Mouse (Mus musculus) limb, embryonic 11.5 days (tissue): ENCODE measurements at regions not wholly inside any gene's neighbourhood (a gene's known extent, or its start where the extent isn't known, plus 50 kb on each side); places are given as distances from the start of the nearest gene placed in this dataset.

Experiments used
- ATAC-seq: fragments of 200-750 bp; cut with Nextera tagmentation; 2 replicates; pipeline ENCODE4 v1.8.0; 2017; ENCODE audit warnings: low read depth; ENCODE audit not compliant: insufficient number of reproducible peaks, low FRiP score, low TSS enrichment
- DNase-seq: peaks from one replicate; pipeline ENCODE4 v3.0.0-alpha.2; 2015; ENCODE audit warnings: low spot score
- H3K27ac ChIP-seq: fragments of 300-500 bp; sonication (generic); replicated peaks from 2 replicates; pipeline ENCODE4 v1.5.1; 2014; ENCODE audit warnings: low read depth, mild to moderate bottlenecking, low read length
- H3K27me3 ChIP-seq: fragments of 300-500 bp; sonication (generic); 2 replicates; pipeline ENCODE4 v1.6.1; 2014; ENCODE audit warnings: mild to moderate bottlenecking, low read length, mixed read lengths; ENCODE audit not compliant: control insufficient read depth, insufficient read depth
- H3K36me3 ChIP-seq: fragments of 300-500 bp; sonication (generic); 2 replicates; pipeline ENCODE4 v1.6.1; 2014; ENCODE audit warnings: mild to moderate bottlenecking, low read length, moderate library complexity, mixed read lengths; ENCODE audit not compliant: control insufficient read depth, insufficient read depth
- H3K4me1 ChIP-seq: fragments of 300-500 bp; sonication (generic); 2 replicates; pipeline ENCODE4 v1.6.1; 2014; ENCODE audit warnings: low read length, mixed read lengths; ENCODE audit not compliant: control insufficient read depth, insufficient read depth
- H3K4me2 ChIP-seq: fragments of 300-500 bp; sonication (generic); 2 replicates; pipeline ENCODE4 v1.6.1; 2014; ENCODE audit warnings: low read depth, mild to moderate bottlenecking, moderate library complexity; ENCODE audit not compliant: severe bottlenecking
- H3K4me3 ChIP-seq: fragments of 300-500 bp; sonication (generic); 2 replicates; pipeline ENCODE4 v1.5.1; 2014; ENCODE audit warnings: low read depth, low read length
- H3K9ac ChIP-seq: fragments of 300-500 bp; sonication (generic); 2 replicates; pipeline ENCODE4 v1.6.1; 2014; ENCODE audit warnings: mild to moderate bottlenecking, low read length
- H3K9me3 ChIP-seq: fragments of 300-500 bp; sonication (generic); 2 replicates; pipeline ENCODE4 v1.6.1; 2016; ENCODE audit warnings: low read length; ENCODE audit not compliant: control insufficient read depth
- WGBS: fragments of 180-500 bp; shearing (Covaris S2); extraction: QIAGEN DNeasy Blood & Tissue Kit; methylation state at CpG from one replicate; pipeline ENCODE4 v1.1.7; 2014; 5-methylcytosine and 5-hydroxymethylcytosine counted together

DNA sequence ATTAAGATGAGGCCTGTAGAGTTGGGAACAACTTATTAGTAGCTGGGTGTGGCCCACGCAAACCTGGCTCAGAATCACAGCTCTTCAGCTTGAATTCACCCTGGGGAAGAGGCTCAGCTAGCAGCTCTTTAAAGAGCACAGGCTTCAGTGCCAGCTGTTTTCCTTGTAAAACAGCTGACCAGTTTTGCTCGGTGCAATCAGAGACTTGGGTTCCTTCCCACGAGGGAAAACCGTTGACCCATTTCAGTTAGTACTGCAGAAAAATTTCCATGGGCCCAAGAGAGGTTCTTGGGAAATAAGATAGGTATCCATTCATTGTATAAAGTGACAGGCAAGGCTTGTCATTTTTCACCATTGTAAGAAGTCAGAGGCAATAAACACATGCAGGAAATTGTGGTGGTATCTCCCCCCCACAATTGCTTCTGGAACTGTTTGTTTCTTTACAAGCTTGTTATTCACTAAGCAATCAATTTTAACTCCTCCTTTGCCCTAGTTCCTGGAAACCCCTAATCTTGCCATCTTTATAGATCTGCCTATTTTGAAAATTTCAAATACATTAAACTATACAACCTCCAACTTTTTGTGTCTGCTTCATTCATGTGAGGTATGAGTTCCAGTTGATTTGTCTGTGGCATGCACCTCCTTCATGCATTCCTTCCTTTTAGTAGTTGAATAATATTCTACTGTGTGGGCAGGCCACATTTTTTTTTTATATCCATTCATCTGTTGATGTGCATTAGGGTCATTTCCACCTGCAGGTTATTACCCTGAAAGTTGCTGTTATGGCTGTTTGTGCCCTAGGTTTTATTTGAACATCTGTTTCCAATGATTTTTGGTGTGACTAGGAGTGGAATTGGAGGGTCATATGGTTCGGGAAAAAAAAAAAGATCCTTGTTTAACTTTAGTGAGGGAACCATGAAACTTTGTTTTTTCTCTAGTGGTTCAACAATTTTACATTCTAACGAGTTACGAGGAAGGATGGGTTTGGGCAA lies 205.8 kb downstream of the Btg1 start:
- DNase-seq (peak; percentile 38), ATAC-seq (no peak)
- Histone ChIP-seq H3K4me1 (peaks cover 11% of the 10 kb centered on the region), H3K27me3 (no peaks in the 10 kb centered on the region), H3K9ac (no peak overlapping the region), H3K4me2 (no peak overlapping the region), H3K27ac (0 out of 2 replicates have a peak overlapping the region, but pooled peaks have one; percentile 31), H3K36me3 (no peaks in the 10 kb centered on the region), H3K9me3 (no peaks in the 10 kb centered on the region), H3K4me3 (no peak overlapping the region)
- 27% methylated on average over 7 of the region's 7 CpGs for WGBS

DNA sequence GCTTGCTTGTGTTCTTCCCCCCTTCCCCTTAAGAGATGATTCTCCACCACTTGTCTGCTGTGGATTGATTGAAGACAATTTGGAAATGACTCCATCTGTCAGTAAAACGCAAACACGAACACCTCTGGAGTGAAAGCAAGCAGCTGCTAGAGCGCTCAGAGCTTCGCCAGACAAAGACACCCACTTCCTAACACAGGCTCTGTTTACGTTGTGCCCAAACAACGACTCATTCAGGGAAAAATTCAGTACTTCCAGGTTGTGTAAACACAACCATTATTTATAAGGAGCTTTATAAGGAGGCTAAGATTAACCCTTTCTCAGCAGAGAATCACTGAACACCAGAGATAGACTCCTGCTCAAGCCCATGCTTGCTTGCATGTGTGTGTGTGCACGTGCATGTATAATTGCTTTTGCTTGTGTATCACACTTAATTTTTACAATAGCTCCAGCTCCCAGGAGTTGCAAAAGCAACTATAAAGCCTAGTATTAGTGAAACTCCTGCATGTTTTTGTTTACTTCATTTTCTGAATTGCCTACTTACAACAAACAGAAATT lies 209.5 kb downstream of the Btg1 start:
- WGBS: 19% methylated on average over 7 of the region's 7 CpGs
- Histone ChIP-seq H3K27ac (peak overlapping the region; percentile 47; the same call in 1 of the 2 replicates), H3K27me3 (no peaks in the 10 kb centered on the region), H3K4me2 (no peak overlapping the region), H3K4me3 (no peak overlapping the region), H3K9me3 (no peaks in the 10 kb centered on the region), H3K4me1 (peaks cover 10% of the 10 kb centered on the region), H3K36me3 (no peaks in the 10 kb centered on the region), H3K9ac (no peak overlapping the region; the same call in 1 of the 2 replicates)
- peak; percentile 63; the same call in 1 of the 2 replicates for ATAC-seq
- peak; percentile 43 for DNase-seq

DNA sequence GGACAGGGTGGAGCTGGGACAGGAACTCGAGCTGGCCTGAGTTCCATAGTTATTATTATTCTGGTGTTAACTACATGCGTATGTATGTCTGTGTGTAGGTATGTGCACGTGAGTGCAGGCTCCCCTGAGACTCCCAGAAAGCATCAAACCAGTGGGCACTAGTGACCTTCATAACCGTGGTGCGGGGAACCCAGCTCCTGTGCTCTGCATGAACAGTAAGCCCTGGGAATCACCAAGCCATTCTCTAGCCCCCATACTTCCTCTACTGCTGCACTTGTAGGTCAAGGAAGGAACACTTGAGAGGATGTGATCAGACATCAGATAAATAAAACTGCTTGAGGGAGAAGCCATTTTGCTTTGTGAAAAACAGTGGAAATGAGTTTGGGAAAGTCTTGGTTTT lies 211.2 kb downstream of the Btg1 start:
- Histone ChIP-seq H3K27me3 (no peaks in the 10 kb centered on the region), H3K4me1 (peaks cover 8% of the 10 kb centered on the region; the same call in 1 of the 2 replicates), H3K36me3 (no peaks in the 10 kb centered on the region), H3K4me3 (no peak overlapping the region), H3K27ac (no peak overlapping the region), H3K9ac (no peak overlapping the region), H3K9me3 (no peaks in the 10 kb centered on the region), H3K4me2 (no peak overlapping the region)
- ATAC-seq (no peak), DNase-seq (no peak)
- WGBS: 79% methylated on average over 5 of the region's 5 CpGs

DNA sequence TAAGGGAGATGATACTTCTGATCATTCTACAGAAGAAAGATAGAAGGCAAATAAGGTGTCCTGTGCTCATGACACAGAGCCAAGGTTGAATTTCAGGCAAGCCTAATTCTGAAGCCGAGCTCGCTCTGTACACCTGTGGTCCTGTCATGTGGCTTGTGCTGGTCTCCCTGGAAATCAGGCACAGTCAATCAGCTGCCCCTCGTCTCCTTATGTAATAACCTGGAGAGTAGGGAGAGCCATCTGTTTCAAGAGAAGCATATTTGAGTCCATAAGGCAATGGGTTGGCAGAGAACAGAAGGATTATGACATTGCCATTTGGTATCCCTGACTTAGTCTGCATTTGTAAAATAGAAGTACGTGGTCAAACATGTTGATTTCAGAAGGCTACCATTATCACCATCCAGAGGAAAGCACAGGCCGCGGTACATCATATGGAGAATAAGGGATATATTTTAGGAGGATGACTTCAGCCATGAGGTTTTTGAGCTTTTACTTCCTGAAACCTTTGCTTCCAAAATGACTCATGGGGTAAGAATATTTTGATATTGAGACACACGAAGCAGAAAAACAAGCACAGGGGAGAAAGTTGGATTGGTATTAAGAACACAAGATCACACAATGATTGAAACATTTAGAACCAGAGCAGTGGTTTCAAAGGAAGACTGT lies 211.9 kb downstream of the Btg1 start:
- Histone ChIP-seq H3K27ac (no peak overlapping the region), H3K4me3 (no peak overlapping the region), H3K27me3 (no peaks in the 10 kb centered on the region), H3K4me1 (0 out of 2 replicates have a peak, but pooled peaks cover 7% of the 10 kb centered on the region), H3K9ac (no peak overlapping the region), H3K9me3 (no peaks in the 10 kb centered on the region), H3K36me3 (no peaks in the 10 kb centered on the region), H3K4me2 (no peak overlapping the region)
- 88% methylated on average over 7 of the region's 7 CpGs for WGBS
- DNase-seq (no peak), ATAC-seq (no peak)

DNA sequence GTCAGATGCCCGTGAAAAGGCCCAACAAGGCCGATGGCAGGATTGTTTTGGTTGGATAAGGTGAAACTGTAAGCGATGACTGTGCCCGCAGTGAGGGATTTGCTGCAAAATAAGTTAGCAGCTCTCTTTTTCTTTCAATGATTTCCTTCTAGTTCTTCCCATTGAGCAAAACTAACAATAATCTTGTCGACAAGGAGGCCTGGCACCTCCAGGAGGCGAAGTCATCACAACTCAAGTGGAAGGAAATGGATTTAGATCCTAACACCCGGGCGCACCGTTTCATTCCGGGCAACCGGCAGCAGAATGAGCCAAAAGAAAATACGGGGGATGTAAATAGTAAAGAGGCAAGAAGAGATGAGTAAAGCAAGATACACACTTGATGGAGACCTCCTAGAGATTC lies 214.3 kb downstream of the Btg1 start:
- no peaks in the 10 kb centered on the region for H3K9me3 ChIP-seq
- H3K4me1 ChIP-seq: 0 out of 2 replicates have a peak, but pooled peaks cover 2% of the 10 kb centered on the region
- H3K36me3 ChIP-seq: no peaks in the 10 kb centered on the region
- DNase-seq: no peak
- no peak overlapping the region for H3K4me3 ChIP-seq
- H3K4me2 ChIP-seq: no peak overlapping the region
- no peak overlapping the region for H3K27ac ChIP-seq
- H3K27me3 ChIP-seq: no peaks in the 10 kb centered on the region
- WGBS: 90% methylated on average over 12 of the region's 12 CpGs
- H3K9ac ChIP-seq: no peak overlapping the region
- ATAC-seq: no peak

DNA sequence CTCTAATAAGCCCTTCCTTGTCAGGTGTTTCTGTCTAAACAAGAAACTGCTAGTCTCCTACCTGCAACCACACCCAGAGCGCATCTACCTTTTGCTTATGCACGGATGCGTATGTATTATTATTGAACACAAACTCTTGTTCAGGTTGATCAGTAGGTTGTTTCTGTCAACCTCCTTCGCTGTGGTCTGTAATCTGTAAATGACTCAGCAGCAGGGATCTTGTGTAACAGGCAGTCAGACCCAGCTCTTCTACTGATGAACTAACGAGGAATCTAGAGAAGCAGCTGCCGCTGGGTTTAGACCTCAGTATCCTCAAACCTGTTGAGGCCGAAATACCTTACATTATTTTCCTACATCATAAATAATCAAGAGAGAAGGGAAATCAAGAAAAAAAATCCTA lies 220.4 kb downstream of the Btg1 start:
- DNase-seq (no peak), ATAC-seq (no peak)
- Histone ChIP-seq H3K9ac (no peak overlapping the region), H3K27me3 (no peaks in the 10 kb centered on the region), H3K9me3 (no peaks in the 10 kb centered on the region), H3K4me3 (no peak overlapping the region), H3K4me1 (no peaks in the 10 kb centered on the region), H3K36me3 (no peaks in the 10 kb centered on the region), H3K27ac (no peak overlapping the region), H3K4me2 (no peak overlapping the region)
- 92% methylated on average over 7 of the region's 7 CpGs for WGBS

DNA sequence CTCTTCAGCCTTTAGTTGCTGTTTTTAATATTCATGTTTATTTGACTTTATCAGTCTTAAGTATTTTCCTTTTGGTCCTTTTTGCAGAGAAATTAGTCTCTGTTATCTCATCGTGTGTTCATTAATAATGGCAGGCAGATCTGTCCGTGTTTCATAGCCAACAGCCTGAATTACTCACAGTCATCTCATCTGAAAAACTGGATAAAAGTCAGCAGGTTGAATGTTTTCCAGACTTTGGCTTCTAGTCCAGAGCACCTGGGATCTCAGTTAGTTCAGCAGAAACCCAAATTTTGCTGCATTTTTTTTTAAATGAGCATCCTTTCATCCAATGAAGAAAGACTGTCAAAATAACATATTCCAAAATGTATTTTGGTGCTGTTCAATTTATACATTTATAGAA lies 224.3 kb downstream of the Btg1 start:
- ATAC-seq (no peak), DNase-seq (no peak)
- no peak overlapping the region for H3K27ac ChIP-seq
- H3K9ac ChIP-seq: no peak overlapping the region
- no peaks in the 10 kb centered on the region for H3K4me1 ChIP-seq
- H3K4me2 ChIP-seq: no peak overlapping the region
- H3K36me3 ChIP-seq: no peaks in the 10 kb centered on the region
- H3K4me3 ChIP-seq: no peak overlapping the region
- no peaks in the 10 kb centered on the region for H3K9me3 ChIP-seq
- H3K27me3 ChIP-seq: no peaks in the 10 kb centered on the region
- 84% methylated on average over 2 of the region's 2 CpGs for WGBS

DNA sequence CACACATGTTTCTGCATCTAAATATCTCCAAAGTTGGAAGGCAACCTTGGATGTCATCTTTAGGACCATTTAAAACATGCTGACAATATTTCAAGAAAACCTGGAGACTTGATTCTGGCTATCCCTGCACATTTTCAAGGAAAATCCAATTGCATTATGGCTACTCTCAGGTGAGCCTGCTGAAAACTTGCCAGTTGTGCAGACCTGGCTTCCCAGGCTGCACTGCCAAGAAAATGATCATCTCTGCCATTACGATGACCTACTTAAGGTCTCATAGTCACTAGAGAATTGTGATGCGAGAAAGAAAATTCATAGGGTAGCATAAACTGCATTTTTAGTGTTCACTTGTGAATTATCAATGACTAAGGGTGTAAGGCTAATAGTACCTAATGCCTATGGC lies 225.2 kb downstream of the Btg1 start:
- no peak overlapping the region for H3K4me3 ChIP-seq
- no peaks in the 10 kb centered on the region for H3K27me3 ChIP-seq
- no peak for ATAC-seq
- 94% methylated on average over 2 of the region's 2 CpGs for WGBS
- no peaks in the 10 kb centered on the region for H3K4me1 ChIP-seq
- no peak overlapping the region for H3K9ac ChIP-seq
- DNase-seq: no peak
- no peaks in the 10 kb centered on the region for H3K36me3 ChIP-seq
- H3K4me2 ChIP-seq: no peak overlapping the region
- H3K27ac ChIP-seq: no peak overlapping the region
- no peaks in the 10 kb centered on the region for H3K9me3 ChIP-seq
